Mouse (Mus musculus) hindbrain, embryonic 14.5 days (tissue): ENCODE data around the gene Ubr4. TPM values are rescaled to one million over a fixed set of nuclear protein-coding genes. Genes with fewer than 3 reads are reported as not detected.
"Not testable (repeated sequence)": the region's sequence is repeated elsewhere in the genome, so short reads cannot be mapped to it uniquely, and the experiment has no call there.

Experiments used
- ATAC-seq: fragments of 200-750 bp; cut with Nextera tagmentation; 2 replicates; pipeline ENCODE4 v1.8.0; 2017; ENCODE audit warnings: moderate number of reproducible peaks, mild to moderate bottlenecking, moderate TSS enrichment, moderate library complexity; ENCODE audit not compliant: low FRiP score
- DNase-seq: peaks from one replicate; pipeline ENCODE4 v3.0.0-alpha.2; 2015; ENCODE audit warnings: low spot score
- H3K27ac ChIP-seq: fragments of 300-500 bp; sonication (generic); 2 replicates; pipeline ENCODE4 v1.5.1; 2014; ENCODE audit warnings: mild to moderate bottlenecking, moderate library complexity
- H3K27me3 ChIP-seq: fragments of 300-500 bp; sonication (generic); 2 replicates; pipeline ENCODE4 v1.6.1; 2014; ENCODE audit warnings: mild to moderate bottlenecking, low read length, mixed read lengths; ENCODE audit not compliant: control insufficient read depth, insufficient read depth
- H3K36me3 ChIP-seq: fragments of 300-500 bp; sonication (generic); replicated peaks from 2 replicates; pipeline ENCODE4 v1.6.1; 2014; ENCODE audit not compliant: control insufficient read depth, insufficient read depth
- H3K4me1 ChIP-seq: fragments of 300-500 bp; sonication (generic); replicated peaks from 2 replicates; pipeline ENCODE4 v1.6.1; 2014; ENCODE audit warnings: antibody characterized with exemption, low read length, mixed read lengths; ENCODE audit not compliant: control insufficient read depth, insufficient read depth
- H3K4me2 ChIP-seq: fragments of 300-500 bp; sonication (generic); replicated peaks from 2 replicates; pipeline ENCODE4 v1.6.1; 2014; ENCODE audit warnings: mild to moderate bottlenecking, moderate library complexity
- H3K4me3 ChIP-seq: fragments of 300-500 bp; sonication (generic); replicated peaks from 2 replicates; pipeline ENCODE4 v1.5.1; 2014; ENCODE audit warnings: mild to moderate bottlenecking, low read length
- H3K9ac ChIP-seq: fragments of 300-500 bp; sonication (generic); 2 replicates; pipeline ENCODE4 v1.6.1; 2014
- H3K9me3 ChIP-seq: fragments of 300-500 bp; sonication (generic); 2 replicates; pipeline ENCODE4 v1.6.1; 2016; ENCODE audit warnings: low read length; ENCODE audit not compliant: control insufficient read depth
- WGBS: fragments of 180-500 bp; shearing (Covaris S2); extraction: QIAGEN DNeasy Blood & Tissue Kit; methylation state at CpG from one replicate; pipeline ENCODE4 v1.1.7; 2014; 5-methylcytosine and 5-hydroxymethylcytosine counted together
- microRNA-seq: library from miRNA; unstranded; fragments of <30 nt; microRNA quantifications from one replicate; pipeline ENCODE4, GENCODE M21; 2016
- polyA plus RNA-seq: library from polyadenylated mRNA; unstranded; fragments of >200 nt; fragmentation: Nextera tagmentation; extraction: Ambion mirVana; gene quantifications from 2 replicates; pipeline ENCODE4 v1.2.1, GENCODE M21; 2014

Gene Ubr4
- polyA plus RNA-seq, 1 experiment from 2014 or later = 95.5 TPM

DNA sequence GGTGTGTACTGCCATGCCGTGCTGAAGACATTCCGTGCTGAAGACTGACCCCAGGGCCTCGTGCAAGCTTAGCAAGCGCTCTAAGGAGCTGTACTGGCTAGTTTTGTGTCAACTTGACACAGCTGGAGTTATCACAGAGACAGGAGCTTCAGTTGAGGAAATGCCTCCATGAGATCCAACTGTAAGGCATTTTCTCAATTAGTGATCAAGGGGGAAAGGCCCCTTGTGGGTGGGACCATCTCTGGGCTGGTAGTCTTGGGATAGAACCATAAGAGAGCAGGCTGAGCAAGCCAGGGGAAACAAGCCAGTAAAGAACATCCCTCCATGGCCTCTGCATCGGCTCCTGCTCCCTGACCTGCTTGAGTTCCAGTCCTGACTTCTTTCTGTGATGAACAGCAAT lies 177.8 kb downstream of the Ubr4 start, which contains the start of gene Iffo2:
Gene Iffo2, plus strand, starts transcription at position 301 of the 400 bp plus-strand sequence.
- not testable (repeated sequence) for H3K9ac ChIP-seq, ATAC-seq, H3K27me3 ChIP-seq, DNase-seq, H3K9me3 ChIP-seq, H3K4me1 ChIP-seq, H3K4me3 ChIP-seq, H3K36me3 ChIP-seq, H3K27ac ChIP-seq, H3K4me2 ChIP-seq
- 87% methylated on average over 5 of the region's 5 CpGs for WGBS

- H3K4me3 ChIP-seq = no peak overlapping the region
- H3K27me3 ChIP-seq = no peaks in the 10 kb centered on the region
- H3K9me3 ChIP-seq = no peaks in the 10 kb centered on the region
- no peak overlapping the region for H3K27ac ChIP-seq
- ATAC-seq (no peak), DNase-seq (no peak)
- no peaks in the 10 kb centered on the region for H3K36me3 ChIP-seq
- H3K4me1 ChIP-seq = no peaks in the 10 kb centered on the region
- no peak overlapping the region for H3K9ac ChIP-seq
- no peak overlapping the region for H3K4me2 ChIP-seq
- WGBS = 94% methylated on average over 10 of the region's 10 CpGs
Observed at GRCm38 (mm10) chr4:139532081-139532480, 179.7 kb downstream of the Ubr4 start.

DNA sequence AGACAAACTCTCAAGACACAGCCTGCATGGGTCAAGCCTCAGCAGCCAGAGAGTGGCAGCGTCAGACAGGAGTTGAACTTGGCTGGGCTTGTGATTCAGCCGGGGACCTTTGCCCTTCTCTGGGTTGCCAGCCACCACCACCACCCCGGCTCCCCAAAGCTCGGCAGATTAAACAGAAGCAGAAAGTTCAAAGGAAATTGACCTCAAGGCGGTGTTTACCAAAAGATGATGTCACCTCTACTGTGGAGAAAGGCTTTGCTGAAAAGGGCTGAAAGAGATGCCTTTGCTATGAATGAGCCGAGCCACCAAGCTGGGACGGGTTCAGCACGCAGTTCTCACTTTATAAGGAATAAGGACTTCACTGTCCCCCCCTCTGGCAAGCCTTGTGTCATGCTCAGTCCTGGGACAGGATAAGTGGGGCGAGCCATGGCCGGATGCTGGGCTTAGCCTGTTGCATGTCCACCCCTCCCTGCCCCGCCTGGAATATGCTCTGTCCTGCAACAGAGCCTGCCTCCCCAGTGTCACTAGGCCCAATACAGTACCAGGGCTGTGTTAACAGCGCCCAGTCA lies 182.8 kb downstream of the Ubr4 start:
- Histone ChIP-seq H3K4me2 (no peak overlapping the region), H3K27ac (no peak overlapping the region), H3K36me3 (no peaks in the 10 kb centered on the region), H3K9ac (no peak overlapping the region), H3K9me3 (no peaks in the 10 kb centered on the region), H3K4me1 (no peaks in the 10 kb centered on the region), H3K27me3 (no peaks in the 10 kb centered on the region), H3K4me3 (no peak overlapping the region)
- ATAC-seq (no peak), DNase-seq (no peak)
- WGBS = 26% methylated on average over 12 of the region's 12 CpGs

DNA sequence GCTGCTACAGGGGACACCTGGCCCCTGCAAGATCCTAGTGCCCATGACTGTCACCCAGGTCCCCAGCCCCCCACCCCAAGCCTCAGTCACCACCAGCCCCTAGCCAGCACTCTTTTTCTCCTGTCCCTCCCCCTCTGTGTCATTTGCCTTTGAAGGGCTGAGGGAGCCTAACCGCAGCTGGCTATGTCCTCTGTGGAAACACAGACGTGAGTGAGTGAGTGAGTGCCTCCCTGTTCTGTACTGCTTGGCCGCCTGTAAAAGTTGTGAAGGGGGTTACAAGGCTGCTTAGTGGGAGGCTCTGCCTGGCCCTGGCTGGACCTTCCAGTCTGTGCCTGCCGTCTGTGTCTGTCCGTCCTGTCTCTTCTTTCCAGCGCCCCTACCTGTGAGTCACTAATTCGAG lies 183.3 kb downstream of the Ubr4 start:
- 51% methylated on average over 7 of the region's 7 CpGs for WGBS
- DNase-seq (no peak), ATAC-seq (no peak)
- Histone ChIP-seq H3K9me3 (no peaks in the 10 kb centered on the region), H3K36me3 (no peaks in the 10 kb centered on the region), H3K4me1 (no peaks in the 10 kb centered on the region), H3K27me3 (no peaks in the 10 kb centered on the region), H3K4me3 (no peak overlapping the region), H3K27ac (no peak overlapping the region), H3K9ac (no peak overlapping the region), H3K4me2 (no peak overlapping the region)

- Histone ChIP-seq H3K4me1 (no peaks in the 10 kb centered on the region), H3K9me3 (no peaks in the 10 kb centered on the region), H3K4me2 (no peak overlapping the region), H3K4me3 (no peak overlapping the region), H3K36me3 (no peaks in the 10 kb centered on the region), H3K27me3 (no peaks in the 10 kb centered on the region), H3K27ac (no peak overlapping the region), H3K9ac (no peak overlapping the region)
- 84% methylated on average over 9 of the region's 9 CpGs for WGBS
- ATAC-seq (no peak), DNase-seq (no peak)
Observed at GRCm38 (mm10) chr4:139536706-139537105, 184.3 kb downstream of the Ubr4 start.

Small RNA genes within 50 kb of the gene (microRNA-seq; reads per million reads assigned to microRNA genes)
- 0.97 reads per million for gene Gm24245
- not detected for gene Gm25732

Other genes starting within 250 kb of the Ubr4 start
- 391 and 450 TPM in 2 replicates for gene Minos1, start 221.5 kb upstream of the Ubr4 start, polyA plus RNA-seq
- gene Capzb, start 159.7 kb upstream of the Ubr4 start, polyA plus RNA-seq = 248 and 249 TPM in 2 replicates
- gene Pqlc2, start 41.9 kb upstream of the Ubr4 start, polyA plus RNA-seq = 10.0 and 13.3 TPM in 2 replicates
- 57.6 and 58.7 TPM in 2 replicates for gene Akr7a5, start 41.9 kb upstream of the Ubr4 start, polyA plus RNA-seq
- gene Mrto4, start within 50 bp of the Ubr4 start, polyA plus RNA-seq = 65.7 and 74.2 TPM in 2 replicates
- gene Emc1, start within 50 bp of the Ubr4 start, polyA plus RNA-seq = 35.1 and 36.8 TPM in 2 replicates
- gene Iffo2, start 177.9 kb downstream of the Ubr4 start, polyA plus RNA-seq = 5.6 and 6.0 TPM in 2 replicates